Mouse (Mus musculus): ENCODE measurements around the gene Qtrt1. TPM values are rescaled to one million over a fixed set of nuclear protein-coding genes. Genes with fewer than 3 reads are reported as not detected.

Qtrt1 gene
- total and polyA plus RNA-seq, 3 experiments = 8.3 to 20.8 (median 8.5) TPM

GRCm38 (mm10) chr9:21395692-21396091 is 15.9 kb upstream of the Qtrt1 start:
- intact Hi-C loops (cut with DNase I) = no loop called here
- TF ChIP-seq CTCF (IDR thresholded peaks at IDR 0.05) (no peak), EP300 (IDR thresholded peaks at IDR 0.05; ENCODE audit: insufficient read depth, low read depth, low read length) (no peak), POLR2A (IDR thresholded peaks at IDR 0.05; ENCODE audit: insufficient read depth, low read depth, low read length) (no peak)
- H3K79me2 ChIP-seq (replicated peaks; ENCODE audit: control insufficient read depth, insufficient read depth, low read length) = no peaks in the 10 kb centered on the region

GRCm38 (mm10) chr9:21397170-21397569 is 14.5 kb upstream of the Qtrt1 start:
- WGBS = 95% methylated on average over 3 of the region's 3 CpGs
- no peaks in the 10 kb centered on the region for H3K27me3 ChIP-seq (ENCODE audit: control insufficient read depth, insufficient read depth, low read length)

More at GRCm38 (mm10) chr9:21395692-21396091, 15.9 kb upstream of the Qtrt1 start:
- Histone ChIP-seq H3K4me1 (ENCODE audit: control insufficient read depth, insufficient read depth, low read length) (peaks cover 1% of the 10 kb centered on the region; the same call in 1 of the 2 replicates), H3K9ac (ENCODE audit: low read depth, low read length) (no peak overlapping the region), H3K4me3 (no peak overlapping the region), H3K36me3 (ENCODE audit: control insufficient read depth, insufficient read depth, low read length) (no peaks in the 10 kb centered on the region; the same call in 1 of the 2 replicates), H3K27me3 (ENCODE audit: control insufficient read depth, insufficient read depth, low read length) (no peaks in the 10 kb centered on the region), H3K27ac (no peak overlapping the region)
- DNase-seq = no peak
- 88% methylated on average over 3 of the region's 3 CpGs for WGBS

GRCm38 (mm10) chr9:21401042-21401441 is 10.6 kb upstream of the Qtrt1 start:
- H3K4me3 ChIP-seq = no peak overlapping the region
- no peak overlapping the region for H3K27ac ChIP-seq
- intact Hi-C loops (cut with DNase I) = no loop called here
- TF ChIP-seq POLR2A (IDR thresholded peaks at IDR 0.05; ENCODE audit: insufficient read depth, low read depth, low read length) (no peak), CTCF (IDR thresholded peaks at IDR 0.05) (no peak), EP300 (IDR thresholded peaks at IDR 0.05; ENCODE audit: insufficient read depth, low read depth, low read length) (no peak)
- H3K27me3 ChIP-seq (ENCODE audit: control insufficient read depth, insufficient read depth, low read length) = no peaks in the 10 kb centered on the region
- WGBS = 94% methylated on average over 9 of the region's 9 CpGs
- no peaks in the 10 kb centered on the region for H3K36me3 ChIP-seq (ENCODE audit: control insufficient read depth, insufficient read depth, low read length)
- H3K79me2 ChIP-seq (replicated peaks; ENCODE audit: control insufficient read depth, insufficient read depth, low read length) = no peaks in the 10 kb centered on the region
- H3K4me1 ChIP-seq (ENCODE audit: control insufficient read depth, insufficient read depth, low read length) = no peaks in the 10 kb centered on the region
- DNase-seq = no peak
- H3K9ac ChIP-seq (ENCODE audit: low read depth, low read length) = no peak overlapping the region

More at GRCm38 (mm10) chr9:21397170-21397569, 14.5 kb upstream of the Qtrt1 start:
- Histone ChIP-seq H3K27ac (no peak overlapping the region), H3K36me3 (ENCODE audit: control insufficient read depth, insufficient read depth, low read length) (no peaks in the 10 kb centered on the region), H3K4me3 (no peak overlapping the region), H3K9ac (ENCODE audit: low read depth, low read length) (no peak overlapping the region), H3K4me1 (ENCODE audit: control insufficient read depth, insufficient read depth, low read length) (peaks cover 1% of the 10 kb centered on the region; the same call in 1 of the 2 replicates), H3K79me2 (replicated peaks; ENCODE audit: control insufficient read depth, insufficient read depth, low read length) (no peaks in the 10 kb centered on the region)
- TF ChIP-seq POLR2A (IDR thresholded peaks at IDR 0.05; ENCODE audit: insufficient read depth, low read depth, low read length) (no peak), EP300 (IDR thresholded peaks at IDR 0.05; ENCODE audit: insufficient read depth, low read depth, low read length) (no peak), CTCF (IDR thresholded peaks at IDR 0.05) (no peak)
- intact Hi-C loops (cut with DNase I) = no loop called here
- DNase-seq = no peak

- H3K36me3 ChIP-seq (ENCODE audit: control insufficient read depth, insufficient read depth, low read length) = no peaks in the 10 kb centered on the region
- no peaks in the 10 kb centered on the region for H3K79me2 ChIP-seq (replicated peaks; ENCODE audit: control insufficient read depth, insufficient read depth, low read length)
- no peak for TF ChIP-seq EP300 (IDR thresholded peaks at IDR 0.05; ENCODE audit: insufficient read depth, low read depth, low read length)
- TF ChIP-seq POLR2A (IDR thresholded peaks at IDR 0.05; ENCODE audit: insufficient read depth, low read depth, low read length) = no peak
- no peak for TF ChIP-seq CTCF (IDR thresholded peaks at IDR 0.05)
- 57% methylated on average over 11 of the region's 11 CpGs for WGBS
- no peak overlapping the region for H3K27ac ChIP-seq
- no peaks in the 10 kb centered on the region for H3K4me1 ChIP-seq (ENCODE audit: control insufficient read depth, insufficient read depth, low read length)
- no peak overlapping the region for H3K4me3 ChIP-seq
- no peak overlapping the region for H3K9ac ChIP-seq (ENCODE audit: low read depth, low read length)
- intact Hi-C loops (cut with DNase I) = no loop called here
- H3K27me3 ChIP-seq (ENCODE audit: control insufficient read depth, insufficient read depth, low read length) = no peaks in the 10 kb centered on the region
- peak in 1 of 2 experiments; percentile 21 for DNase-seq
These were observed 8.8 kb upstream of the Qtrt1 start for GRCm38 (mm10) chr9:21402764-21403253.

- Histone ChIP-seq H3K27ac (no peak overlapping the region), H3K4me1 (ENCODE audit: control insufficient read depth, insufficient read depth, low read length) (no peaks in the 10 kb centered on the region), H3K4me3 (no peak overlapping the region), H3K36me3 (ENCODE audit: control insufficient read depth, insufficient read depth, low read length) (no peaks in the 10 kb centered on the region), H3K27me3 (ENCODE audit: control insufficient read depth, insufficient read depth, low read length) (no peaks in the 10 kb centered on the region), H3K9ac (ENCODE audit: low read depth, low read length) (no peak overlapping the region), H3K79me2 (replicated peaks; ENCODE audit: control insufficient read depth, insufficient read depth, low read length) (no peaks in the 10 kb centered on the region)
- TF ChIP-seq POLR2A (IDR thresholded peaks at IDR 0.05; ENCODE audit: insufficient read depth, low read depth, low read length) (no peak), EP300 (IDR thresholded peaks at IDR 0.05; ENCODE audit: insufficient read depth, low read depth, low read length) (no peak), CTCF (IDR thresholded peaks at IDR 0.05) (no peak)
- no peak for DNase-seq
- WGBS = 94% methylated on average over 5 of the region's 5 CpGs
- intact Hi-C loops (cut with DNase I) = no loop called here
These were observed 7.9 kb upstream of the Qtrt1 start for GRCm38 (mm10) chr9:21403745-21404144.

- Histone ChIP-seq H3K4me1 (ENCODE audit: control insufficient read depth, insufficient read depth, low read length) (no peaks in the 10 kb centered on the region), H3K79me2 (replicated peaks; ENCODE audit: control insufficient read depth, insufficient read depth, low read length) (no peaks in the 10 kb centered on the region), H3K36me3 (ENCODE audit: control insufficient read depth, insufficient read depth, low read length) (no peaks in the 10 kb centered on the region), H3K9ac (ENCODE audit: low read depth, low read length) (no peak overlapping the region), H3K27me3 (ENCODE audit: control insufficient read depth, insufficient read depth, low read length) (no peaks in the 10 kb centered on the region), H3K4me3 (no peak overlapping the region), H3K27ac (no peak overlapping the region)
- no peak for DNase-seq
- WGBS = 75% methylated on average over 4 of the region's 4 CpGs
- TF ChIP-seq CTCF (IDR thresholded peaks at IDR 0.05) (no peak), POLR2A (IDR thresholded peaks at IDR 0.05; ENCODE audit: insufficient read depth, low read depth, low read length) (no peak)
- intact Hi-C loops (cut with DNase I) = no loop called here
These were observed 6.1 kb upstream of the Qtrt1 start for GRCm38 (mm10) chr9:21405525-21405924.
